Mouse (Mus musculus): Measurements from ENCODE around the gene Cldn11.

The Cldn11 gene

DNA sequence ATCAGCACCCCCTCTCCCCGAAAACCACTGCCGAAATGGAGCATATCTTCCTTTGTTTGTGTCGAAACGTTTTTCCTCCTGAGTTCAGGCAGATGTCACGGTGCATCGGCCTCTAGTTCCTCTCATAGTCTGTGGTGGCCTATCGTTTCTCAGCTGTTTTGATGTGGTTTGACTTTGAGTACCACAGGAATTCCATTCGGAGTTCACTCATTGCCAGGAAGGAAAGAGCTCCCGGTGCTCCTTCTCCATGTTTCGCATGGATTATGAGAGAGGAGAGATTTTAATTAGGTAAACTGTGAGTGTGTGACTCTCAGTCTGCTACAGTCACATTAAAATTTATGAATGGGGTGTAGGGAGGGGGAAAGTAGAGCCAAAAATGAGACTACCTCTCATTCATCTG is 10.3 kb downstream of the Cldn11 start:
- DNase-seq (ENCODE audit: low spot score): no peak

- no peak for DNase-seq (ENCODE audit: low spot score)
These were observed 11.6 kb downstream of the Cldn11 start for GRCm38 (mm10) chr3:31161336-31161735.

DNA sequence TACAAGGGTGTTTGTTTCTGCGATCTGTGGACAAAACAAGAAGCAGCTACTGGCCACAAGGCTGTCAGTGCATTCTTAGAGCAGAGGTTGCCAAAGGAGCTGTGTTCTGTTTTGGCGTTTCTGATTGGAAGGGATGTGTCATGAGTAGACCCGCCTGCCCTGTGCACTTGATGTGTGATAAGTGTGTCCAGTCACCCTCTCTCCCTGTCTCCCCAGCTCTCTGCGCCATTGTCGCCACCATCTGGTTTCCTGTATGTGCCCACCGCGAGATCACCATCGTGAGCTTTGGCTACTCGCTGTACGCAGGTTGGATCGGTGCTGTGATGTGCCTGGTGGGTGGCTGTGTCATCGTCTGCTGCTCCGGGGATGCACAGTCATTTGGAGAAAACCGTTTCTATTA is 13.1 kb downstream of the Cldn11 start:
- no peak for DNase-seq (ENCODE audit: low spot score)

DNA sequence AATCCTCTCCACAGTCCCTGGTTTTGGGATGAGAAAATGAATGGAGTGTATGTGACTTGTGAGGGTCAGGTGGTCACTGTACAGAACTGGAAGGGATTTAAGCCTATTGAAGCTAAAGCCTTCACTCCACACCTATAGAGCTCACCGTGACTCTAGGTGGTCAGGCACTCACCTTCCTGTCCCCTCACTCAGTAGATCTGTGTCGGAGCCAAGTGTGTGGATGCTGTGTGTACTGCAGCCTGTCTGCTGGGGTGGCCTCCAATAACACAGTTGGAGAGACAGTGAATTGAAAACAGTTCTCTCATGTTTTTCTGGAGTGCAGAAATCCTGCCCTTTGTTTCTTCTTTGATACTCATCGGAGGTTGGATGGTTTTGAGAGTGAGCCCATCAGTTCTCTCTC is 16.1 kb downstream of the Cldn11 start:
- DNase-seq (ENCODE audit: low spot score): no peak

DNA sequence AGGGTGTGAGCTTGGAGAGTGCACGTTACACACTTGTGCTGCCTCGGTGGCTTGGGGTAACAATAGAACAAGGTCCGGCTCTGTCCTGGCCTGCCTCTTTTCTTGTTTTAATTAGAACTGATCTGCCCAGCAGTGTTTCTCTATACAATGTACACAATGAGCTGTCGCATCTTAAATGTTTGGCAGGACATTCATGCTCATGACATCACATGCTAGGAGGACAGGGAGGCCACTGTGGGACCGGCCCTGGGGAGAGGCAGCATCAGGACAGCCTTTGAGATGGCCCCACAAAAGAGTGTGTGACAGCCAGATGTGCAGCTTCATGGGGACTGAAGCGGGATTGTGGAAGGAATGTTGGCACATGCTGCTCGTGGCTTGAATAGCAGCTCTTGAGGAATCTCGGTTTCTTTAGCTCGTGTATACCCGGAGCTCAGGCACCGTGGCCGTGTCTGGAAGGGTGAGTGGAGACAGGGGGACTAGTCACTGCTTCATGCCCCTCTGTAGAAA is 16.7 kb downstream of the Cldn11 start:
- DNase-seq (ENCODE audit: low spot score): no peak

DNA sequence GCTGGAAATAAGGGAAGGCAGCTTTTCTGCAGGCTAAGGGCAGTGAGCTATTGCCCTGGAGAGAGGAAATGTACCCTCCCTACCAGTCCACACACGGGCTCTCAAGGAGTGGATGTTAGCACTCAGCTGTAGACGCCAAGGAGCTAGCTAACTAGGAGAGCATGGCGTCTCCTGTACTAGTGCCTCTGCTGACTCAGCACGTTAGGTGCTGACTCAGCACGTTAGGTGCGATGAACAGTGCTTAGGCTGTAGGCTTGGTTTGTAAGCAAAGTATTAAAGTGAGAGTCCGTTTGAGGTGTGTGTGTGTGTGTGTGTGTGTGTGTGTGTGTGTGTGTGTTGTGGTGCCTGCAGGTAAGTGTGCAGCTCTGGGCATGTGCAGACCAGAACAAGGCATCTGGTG is 40.6 kb downstream of the Cldn11 start:
- no peak for DNase-seq (ENCODE audit: low spot score)

DNA sequence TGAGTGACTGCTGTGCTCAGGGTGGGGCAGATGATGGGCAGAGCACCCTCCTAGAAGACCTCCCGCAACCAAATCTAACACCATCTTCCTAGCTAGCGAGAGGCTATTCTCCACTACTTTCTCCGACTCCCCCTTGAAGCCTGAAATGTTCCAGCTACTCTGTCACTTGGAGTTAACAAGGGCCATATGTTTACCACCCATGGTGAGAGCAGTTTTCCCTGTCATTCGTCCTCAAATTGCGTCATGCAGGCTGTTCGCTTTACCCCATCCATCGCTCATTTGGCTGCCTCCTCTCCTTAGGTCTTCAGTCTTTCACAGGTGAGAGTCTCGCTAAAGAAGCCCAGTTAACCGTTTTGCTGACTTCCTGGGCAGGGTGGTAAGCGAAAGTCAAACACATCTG is 41.7 kb downstream of the Cldn11 start:
- DNase-seq (ENCODE audit: low spot score): no peak

- DNase-seq (ENCODE audit: low spot score): no peak
These were observed 49.6 kb downstream of the Cldn11 start for GRCm38 (mm10) chr3:31199162-31199877.

- DNase-seq (ENCODE audit: low spot score): no peak
These were observed 54.2 kb downstream of the Cldn11 start for GRCm38 (mm10) chr3:31203947-31204346.

- no peak for DNase-seq (ENCODE audit: low spot score)
These were observed 55.4 kb downstream of the Cldn11 start for GRCm38 (mm10) chr3:31205167-31205566.

GRCm38 (mm10) chr3:31208046-31208445 is 58.3 kb downstream of the Cldn11 start:
- DNase-seq (ENCODE audit: low spot score): no peak

- DNase-seq (ENCODE audit: low spot score): no peak
These were observed 58.8 kb downstream of the Cldn11 start for GRCm38 (mm10) chr3:31208458-31208994.

DNA sequence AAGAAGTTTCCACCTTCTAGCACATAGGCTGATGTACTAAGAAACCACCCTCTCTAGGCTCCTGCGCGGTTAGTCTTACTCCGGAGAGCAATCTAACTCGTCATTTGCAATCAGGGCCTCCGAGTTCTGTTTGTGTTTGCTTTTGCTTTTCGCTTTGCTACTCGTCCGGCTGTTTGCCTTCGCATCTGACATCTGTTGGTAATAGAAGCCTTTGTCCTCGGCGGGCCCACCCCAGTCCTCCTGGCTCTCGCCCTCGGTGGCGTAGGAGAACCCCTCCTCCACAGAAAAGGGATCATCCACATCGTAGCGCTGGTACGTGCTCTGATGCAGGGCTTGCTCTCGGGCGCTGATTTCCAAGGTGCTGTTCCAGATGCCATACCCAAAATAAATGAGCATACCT is 59.3 kb downstream of the Cldn11 start:
- DNase-seq (ENCODE audit: low spot score): no peak

- no peak for DNase-seq (ENCODE audit: low spot score)
These were observed 62.7 kb downstream of the Cldn11 start for GRCm38 (mm10) chr3:31212205-31213038.

GRCm38 (mm10) chr3:31213802-31214201 is 64.1 kb downstream of the Cldn11 start:
- DNase-seq (ENCODE audit: low spot score): no peak

Measured in lung, postnatal 25 days (tissue).